Mouse (Mus musculus) left cerebral cortex, adult 18-20 months (tissue): ENCODE measurements at regions not wholly inside any gene's neighbourhood (a gene's known extent, or its start where the extent isn't known, plus 50 kb on each side); places are given as distances from the start of the nearest gene placed in this dataset.
A peak's percentile ranks its signal among the peaks of the same experiment; 100 is the strongest.

Experiments
- DNase-seq, 2 experiments: peaks; one replicate each; pipeline ENCODE4 v3.0.0; 2021 to 2022; ENCODE audit warnings: low spot score in 2 of 2, mixed read lengths in 1 of 2

- DNase-seq: peak; percentile 71 to 82
Observed at GRCm38 (mm10) chr16:49278478-49278877, 221.2 kb downstream of the Myh15 start.

- peak; percentile 12 to 16 for DNase-seq
Observed at GRCm38 (mm10) chr16:49288096-49288714, 230.9 kb downstream of the Myh15 start.

- peak; percentile 80 to 83 for DNase-seq
Observed at GRCm38 (mm10) chr16:49289200-49290079, 232.2 kb downstream of the Myh15 start.

GRCm38 (mm10) chr16:49303612-49304307, 246.5 kb downstream of the Myh15 start:
- no peak for DNase-seq

- DNase-seq: no peak
Observed at GRCm38 (mm10) chr16:49304354-49304753, 247.1 kb downstream of the Myh15 start.

GRCm38 (mm10) chr16:49317061-49317460, 259.8 kb downstream of the Myh15 start:
- DNase-seq: peak in 1 of 2 experiments; percentile 27

- DNase-seq: no peak
Observed at GRCm38 (mm10) chr16:49319047-49319678, 261.9 kb downstream of the Myh15 start.

GRCm38 (mm10) chr16:49319774-49320173, 262.5 kb downstream of the Myh15 start:
- DNase-seq: no peak

GRCm38 (mm10) chr16:49321951-49322350, 264.7 kb downstream of the Myh15 start:
- no peak for DNase-seq

GRCm38 (mm10) chr16:49330725-49331386, 273.6 kb downstream of the Myh15 start:
- no peak for DNase-seq

- peak in 1 of 2 experiments; percentile 7 for DNase-seq
Observed at GRCm38 (mm10) chr16:49332107-49332722, 274.9 kb downstream of the Myh15 start.

- DNase-seq: peak; percentile 2 to 26
Observed at GRCm38 (mm10) chr16:49335916-49336315, 278.6 kb downstream of the Myh15 start.

- DNase-seq: no peak
Observed at GRCm38 (mm10) chr16:49337948-49338347, 280.7 kb downstream of the Myh15 start.

GRCm38 (mm10) chr16:49358404-49358803, 301.1 kb downstream of the Myh15 start:
- no peak for DNase-seq

- no peak for DNase-seq
Observed at GRCm38 (mm10) chr16:49361731-49362130, 304.4 kb downstream of the Myh15 start.

GRCm38 (mm10) chr16:49369450-49369849, 312.2 kb downstream of the Myh15 start:
- peak in 1 of 2 experiments; percentile 4 for DNase-seq

GRCm38 (mm10) chr16:49375108-49375507, 317.8 kb downstream of the Myh15 start:
- no peak for DNase-seq

- no peak for DNase-seq
Observed at GRCm38 (mm10) chr16:49378917-49379473, 320.0 kb upstream of the Ift57 start.

GRCm38 (mm10) chr16:49388135-49388534, 310.9 kb upstream of the Ift57 start:
- no peak for DNase-seq
